Mouse (Mus musculus) cerebellum, adult (tissue): ENCODE data around the gene Pspc1.

Experiments
- ATAC-seq: cut with Nextera tagmentation; 2 replicates; pipeline ENCODE4 v1.9.2; 2017; ENCODE audit warnings: mild to moderate bottlenecking, moderate library complexity, mixed read lengths; ENCODE audit not compliant: insufficient number of reproducible peaks, low FRiP score, low TSS enrichment

The Pspc1 gene

GRCm38 (mm10) chr14:56702644-56703043 is 75.5 kb downstream of the Pspc1 start:
- no peak for ATAC-seq

GRCm38 (mm10) chr14:56697836-56698235 is 80.3 kb downstream of the Pspc1 start:
- no peak for ATAC-seq

GRCm38 (mm10) chr14:56695495-56695894 is 82.6 kb downstream of the Pspc1 start:
- ATAC-seq = no peak

GRCm38 (mm10) chr14:56689766-56690165 is 88.3 kb downstream of the Pspc1 start:
- ATAC-seq = no peak

- no peak for ATAC-seq
These were observed 89.0 kb downstream of the Pspc1 start for GRCm38 (mm10) chr14:56689116-56689515.

GRCm38 (mm10) chr14:56685426-56685825 is 92.7 kb downstream of the Pspc1 start:
- no peak for ATAC-seq
